Mouse (Mus musculus) left cerebral cortex, postnatal 10 days (tissue): Measurements from ENCODE around the gene Atp1a2. TPM values are rescaled to one million over a fixed set of nuclear protein-coding genes. Genes with fewer than 3 reads are reported as not detected.

ENCODE experiments used
- DNase-seq, 2 experiments: peaks; one replicate each; pipeline ENCODE4 v3.0.0; 2021 to 2022; ENCODE audit warnings: low spot score in 2 of 2, mixed read lengths in 1 of 2; ENCODE audit errors: extremely low spot score in 1 of 2
- intact Hi-C: fragments of 180-260 bp; cut with DNase I; formaldehyde crosslinking; loops from one replicate; pipeline ENCODE4 v1.15.1; 2025
- total RNA-seq, 2 experiments: library from RNA; stranded (reverse); gene quantifications; 2 replicates each; pipeline ENCODE4 v1.2.3; 2021

Atp1a2 gene
- total RNA-seq, 2 experiments from 2014 or later = 393 to 413 TPM

DNA sequence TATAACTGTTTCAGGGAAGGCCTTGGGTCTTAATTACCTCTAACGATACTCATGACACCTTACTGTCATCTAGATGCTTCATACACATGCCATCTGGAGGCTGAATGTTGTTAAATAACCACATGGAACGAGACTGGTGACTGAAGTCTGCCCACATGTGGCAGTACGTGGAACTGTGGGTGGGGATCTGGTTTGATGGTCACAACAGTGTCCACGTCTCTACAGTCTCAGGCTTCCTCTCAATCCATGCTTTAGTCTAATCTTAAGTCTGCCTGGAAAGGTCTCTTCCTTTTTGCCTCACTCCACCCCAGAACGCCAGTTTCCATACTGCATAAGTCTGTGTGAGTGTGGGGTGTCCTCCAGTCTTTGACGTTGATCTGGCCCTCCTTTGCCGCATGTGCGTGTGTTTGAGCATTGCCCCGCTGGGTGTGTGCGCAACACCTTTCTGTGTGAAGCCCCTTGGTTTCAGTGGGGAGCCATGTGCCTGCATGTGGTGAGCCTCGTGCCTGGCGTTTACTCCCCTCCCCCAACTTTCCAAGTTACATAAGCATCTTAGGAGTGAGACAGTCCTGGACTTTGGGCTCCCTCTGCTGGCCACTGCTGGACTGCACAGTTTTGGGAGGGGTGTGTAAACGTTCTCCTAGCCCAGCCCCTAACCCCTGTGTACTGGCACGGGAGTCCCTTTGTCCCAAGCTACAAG lies 12.0 kb upstream of the Atp1a2 start:
- peak; percentile 93 for DNase-seq
- intact Hi-C loops = loop anchor here (2.0 to 5.0 kb wide), 4 partner anchors 103 to 263 kb away; partner anchors contain the start of genes Dcaf8 and Pea15a

GRCm38 (mm10) chr1:172308409-172308808 lies 10.5 kb upstream of the Atp1a2 start:
- peak in 1 of 2 experiments; percentile 61 for DNase-seq
- intact Hi-C loops = no loop called here

DNA sequence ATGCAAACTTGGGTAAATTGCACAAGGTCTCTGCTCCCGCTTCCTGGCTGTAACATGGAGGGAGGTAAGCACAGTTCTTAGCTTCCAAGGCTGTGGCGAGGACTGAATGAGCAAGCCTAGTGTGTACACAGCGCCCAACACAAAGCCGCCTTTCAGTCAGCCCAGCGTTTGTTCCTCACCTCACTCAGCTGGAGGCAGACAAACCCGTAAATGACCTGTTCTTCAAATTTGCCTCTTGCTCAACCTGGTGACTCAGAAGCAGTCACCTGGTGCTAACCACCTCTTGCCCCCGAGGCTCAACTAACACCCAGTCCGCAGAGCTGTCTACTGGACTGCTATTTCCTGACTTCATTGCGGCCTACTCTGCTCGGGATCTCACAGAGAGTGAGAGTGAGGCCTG lies 10.1 kb upstream of the Atp1a2 start:
- peak in 1 of 2 experiments; percentile 14 for DNase-seq
- intact Hi-C loops = no loop called here

DNA sequence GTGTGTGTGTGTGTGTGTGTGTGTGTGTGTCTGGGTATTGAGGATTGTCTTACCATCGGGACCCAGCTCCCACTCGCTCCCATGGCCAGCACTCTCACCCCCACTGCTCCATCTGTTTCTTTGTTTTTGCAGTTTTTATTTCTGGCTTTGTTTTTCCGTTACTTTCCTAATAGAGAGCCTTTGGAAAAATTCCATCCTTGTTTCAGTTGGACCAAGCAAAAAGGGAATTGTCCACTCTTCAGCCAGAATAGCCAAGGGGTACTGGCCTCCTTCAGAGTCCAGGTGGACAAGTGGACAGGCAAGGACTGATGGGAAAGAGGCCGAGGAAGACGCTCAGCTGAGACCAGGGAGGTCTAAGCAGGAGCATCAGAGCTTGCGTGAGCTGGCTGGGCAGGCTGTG lies 9.0 kb upstream of the Atp1a2 start:
- peak in 1 of 2 experiments; percentile 8 for DNase-seq
- intact Hi-C loops = no loop called here

GRCm38 (mm10) chr1:172306196-172306595 lies 8.3 kb upstream of the Atp1a2 start:
- intact Hi-C loops = no loop called here
- no peak for DNase-seq

DNA sequence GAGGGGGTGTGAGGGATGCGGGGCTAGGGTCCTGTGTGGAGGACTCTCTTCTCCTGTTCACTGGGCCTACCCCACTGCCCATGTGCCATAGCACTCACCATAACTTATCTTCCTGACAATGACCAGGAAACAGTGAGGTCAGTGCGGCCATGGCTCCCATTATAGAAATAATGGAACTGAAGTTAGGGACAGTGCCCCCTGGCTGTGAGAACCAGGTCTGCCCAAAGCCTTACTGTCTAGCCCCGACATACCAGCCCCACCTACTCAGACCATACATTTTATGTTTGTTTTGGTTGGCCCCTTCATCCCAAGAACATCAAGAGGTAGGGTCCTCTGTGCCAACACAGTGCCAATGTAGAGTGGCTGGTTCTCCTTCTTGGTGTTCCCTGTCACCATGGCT lies 7.8 kb upstream of the Atp1a2 start:
- DNase-seq = no peak
- intact Hi-C loops = no loop called here

DNA sequence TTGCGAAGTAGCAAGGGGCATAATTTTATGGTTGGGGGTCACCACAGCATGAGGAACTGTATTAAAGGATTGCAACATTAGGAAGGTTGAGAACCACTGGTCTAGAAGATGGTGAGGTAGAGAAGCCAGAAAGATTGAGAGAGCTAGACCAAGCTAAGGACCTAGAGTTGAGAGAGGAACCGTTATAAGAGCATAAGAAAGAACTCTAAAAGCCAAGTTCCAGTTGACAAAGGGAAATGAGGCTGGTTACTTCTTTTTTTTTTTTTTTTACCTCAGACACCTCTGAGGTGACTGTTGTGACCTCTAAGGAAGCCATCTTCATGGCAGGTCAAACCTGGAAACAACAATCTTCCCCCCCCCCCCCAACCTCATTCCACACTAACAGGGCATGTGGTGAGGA lies 7.3 kb upstream of the Atp1a2 start:
- DNase-seq = no peak
- intact Hi-C loops = no loop called here

DNA sequence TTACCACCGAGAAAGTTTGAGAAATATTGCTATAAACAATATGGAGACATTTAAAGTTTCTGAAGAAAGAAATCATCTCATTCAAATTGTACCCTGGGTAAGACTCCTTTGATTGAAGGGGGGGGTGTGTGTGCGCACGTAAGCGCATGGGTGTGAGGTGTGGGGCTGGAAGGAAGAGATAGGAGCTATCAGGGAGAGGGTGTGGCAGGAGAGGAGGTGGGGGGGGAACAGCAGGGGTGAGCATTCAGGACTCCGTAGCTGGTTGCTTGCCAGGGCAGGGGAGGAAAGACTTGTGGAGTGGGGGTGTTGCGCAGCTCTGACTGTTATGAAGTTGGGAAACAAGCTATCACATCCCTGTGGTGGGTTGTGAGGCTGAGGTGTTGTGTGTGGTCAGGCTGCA lies 6.6 kb upstream of the Atp1a2 start:
- intact Hi-C loops = no loop called here
- peak in 1 of 2 experiments; percentile 77 for DNase-seq

DNA sequence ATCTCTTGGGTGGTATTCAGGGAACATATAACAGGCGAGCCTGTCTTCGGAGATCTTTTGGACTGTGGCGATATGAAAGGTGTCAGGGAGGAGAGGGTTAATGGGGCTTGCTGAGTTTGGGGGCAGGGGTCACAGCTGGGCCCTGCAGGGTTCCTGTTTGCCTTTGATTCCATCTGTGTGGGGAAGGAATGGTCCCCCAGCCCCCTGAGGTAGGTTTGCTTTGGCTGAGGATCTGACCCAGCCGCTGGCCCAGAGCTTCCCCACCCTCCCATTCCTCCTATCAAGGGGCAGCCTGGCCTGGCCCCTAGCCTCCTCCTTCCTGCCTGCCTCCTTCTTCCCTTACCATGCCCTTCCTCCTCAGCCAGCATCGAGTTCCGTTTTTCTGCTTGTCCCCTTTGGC lies 5.0 kb upstream of the Atp1a2 start:
- DNase-seq = peak; percentile 10 to 89
- intact Hi-C loops = no loop called here

- intact Hi-C loops = no loop called here
- no peak for DNase-seq
These were observed 4.4 kb upstream of the Atp1a2 start for GRCm38 (mm10) chr1:172302311-172302710.

DNA sequence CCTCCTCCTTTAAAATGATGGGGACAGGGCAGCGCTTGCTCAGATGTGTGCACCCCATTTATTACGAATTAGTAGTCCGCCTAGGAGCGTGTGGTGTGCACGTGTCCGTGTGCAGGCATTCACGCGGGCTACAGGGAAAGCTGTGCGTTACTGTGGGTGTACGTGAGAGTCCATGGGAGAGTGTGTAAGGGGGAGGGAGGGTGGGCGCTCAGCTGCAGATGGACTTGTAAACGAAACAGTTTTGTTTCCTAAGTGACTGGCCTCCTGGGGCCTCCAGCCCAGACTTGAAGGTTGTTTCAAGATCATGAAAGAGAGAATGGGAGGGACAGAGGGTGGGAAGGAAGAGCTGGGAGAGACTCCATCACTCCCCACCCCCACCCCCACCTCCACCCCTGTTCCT lies 3.3 kb upstream of the Atp1a2 start:
- intact Hi-C loops = no loop called here
- no peak for DNase-seq

DNA sequence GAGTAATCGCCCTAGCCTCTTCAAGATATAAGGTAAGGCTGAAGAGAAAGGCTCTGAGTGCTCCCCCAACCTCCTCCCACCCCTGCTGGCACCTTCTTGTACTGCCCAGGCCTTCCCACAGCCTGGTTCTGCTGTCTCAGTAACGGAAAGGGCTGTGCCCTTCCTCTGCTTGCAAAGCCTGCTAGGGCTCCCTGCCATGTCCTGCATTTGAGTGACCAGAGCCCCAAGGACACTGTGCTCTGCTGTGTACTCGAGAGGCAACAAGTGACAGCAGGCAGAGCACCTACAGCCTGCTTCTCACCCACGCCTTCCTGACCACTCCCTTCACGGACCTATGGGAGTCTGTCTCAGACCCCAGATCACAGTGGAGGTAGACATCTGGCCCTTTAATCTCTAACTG lies 2.4 kb upstream of the Atp1a2 start:
- no peak for DNase-seq
- intact Hi-C loops = no loop called here

- intact Hi-C loops = no loop called here
- no peak for DNase-seq
These were observed 1.7 kb upstream of the Atp1a2 start for GRCm38 (mm10) chr1:172299528-172299927.

GRCm38 (mm10) chr1:172296816-172297510 lies 901 bp downstream of the Atp1a2 start:
- DNase-seq = no peak
- intact Hi-C loops = no loop called here

DNA sequence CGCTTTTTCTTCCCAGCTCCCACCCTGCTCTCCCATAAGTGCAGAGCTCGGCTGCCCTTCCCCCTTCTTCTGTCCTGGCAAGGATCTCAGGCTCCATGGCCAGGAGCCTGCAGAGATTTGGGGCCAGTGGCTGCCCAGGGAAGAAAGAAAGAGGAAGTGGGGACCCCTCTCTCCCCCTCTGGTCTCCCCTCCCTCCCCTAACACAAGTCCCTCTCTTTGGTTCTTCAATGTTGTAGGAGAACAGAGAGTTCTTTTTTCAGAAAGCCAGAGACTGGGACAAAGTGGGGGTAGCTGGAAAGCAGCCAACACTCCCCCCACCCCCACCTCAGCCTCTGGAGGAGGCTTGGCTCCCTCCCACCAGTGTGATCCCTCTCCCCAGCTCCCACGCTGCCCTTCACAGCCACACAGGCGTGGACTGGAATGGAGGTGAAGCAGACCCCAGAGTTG lies 2.1 kb downstream of the Atp1a2 start:
- peak in 1 of 2 experiments; percentile 78 for DNase-seq
- intact Hi-C loops = no loop called here

- no peak for DNase-seq
- intact Hi-C loops = no loop called here
These were observed 4.4 kb downstream of the Atp1a2 start for GRCm38 (mm10) chr1:172293449-172293848.

DNA sequence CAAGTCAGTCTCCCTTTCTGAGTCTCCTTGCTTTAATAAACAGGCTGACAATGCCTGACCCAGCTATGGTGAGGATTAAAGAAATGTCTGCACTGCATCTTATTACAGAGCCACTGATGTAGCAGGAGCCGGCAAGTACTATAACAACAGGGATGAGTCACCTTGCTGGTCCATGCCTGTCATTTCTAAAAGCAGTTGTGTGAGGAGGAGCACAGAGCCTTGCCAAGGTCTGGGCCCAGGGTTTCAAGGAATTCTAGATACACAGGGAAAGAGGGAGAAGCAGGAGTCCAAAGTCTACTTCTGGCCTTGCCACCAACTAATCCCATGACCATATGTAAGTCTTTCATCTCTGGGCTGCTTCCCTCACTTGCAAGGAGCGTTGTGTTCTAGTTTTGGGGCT lies 5.0 kb downstream of the Atp1a2 start:
- intact Hi-C loops = no loop called here
- no peak for DNase-seq

- intact Hi-C loops = no loop called here
- no peak for DNase-seq
These were observed 8.3 kb downstream of the Atp1a2 start for GRCm38 (mm10) chr1:172289617-172289946.

DNA sequence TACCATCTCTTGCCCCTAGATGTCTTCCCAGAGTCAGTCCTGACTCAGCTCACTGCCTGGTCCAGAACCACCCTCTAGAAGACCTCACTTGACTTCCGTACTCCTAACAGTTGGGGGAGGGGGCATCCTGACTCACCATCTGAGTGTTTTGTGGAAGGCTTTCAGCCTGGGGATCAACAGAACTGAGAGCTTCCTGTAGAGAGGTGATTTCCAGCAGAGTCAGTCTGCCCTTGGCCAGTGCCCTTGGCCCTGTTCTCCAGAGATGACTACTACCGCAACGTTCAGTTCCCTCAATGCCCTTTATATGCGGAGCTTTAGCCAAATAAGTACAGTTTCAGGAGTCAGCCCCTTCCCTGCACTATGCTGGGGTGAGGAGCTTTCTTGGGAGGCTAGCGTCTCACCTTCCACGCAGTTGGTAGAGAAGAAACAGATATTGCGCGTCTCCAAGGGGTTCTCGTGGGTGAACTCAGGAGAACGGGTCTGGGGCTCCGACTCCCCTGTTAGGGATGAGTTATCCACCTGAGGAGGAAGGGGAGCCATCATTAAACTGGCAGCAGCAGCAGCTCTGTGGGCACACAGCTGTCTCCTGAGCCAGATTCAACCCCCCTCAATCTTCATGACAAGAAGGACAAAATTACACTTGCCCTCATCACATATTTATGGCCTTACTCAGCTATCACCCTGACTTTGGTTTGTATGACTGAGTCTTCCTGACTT lies 8.8 kb downstream of the Atp1a2 start:
- intact Hi-C loops = no loop called here
- no peak for DNase-seq

GRCm38 (mm10) chr1:172286740-172287139 lies 11.1 kb downstream of the Atp1a2 start:
- intact Hi-C loops = no loop called here
- DNase-seq = no peak
